20 mouse cellular contexts compared by ENCODE assay signal in the genomic region with DNA sequence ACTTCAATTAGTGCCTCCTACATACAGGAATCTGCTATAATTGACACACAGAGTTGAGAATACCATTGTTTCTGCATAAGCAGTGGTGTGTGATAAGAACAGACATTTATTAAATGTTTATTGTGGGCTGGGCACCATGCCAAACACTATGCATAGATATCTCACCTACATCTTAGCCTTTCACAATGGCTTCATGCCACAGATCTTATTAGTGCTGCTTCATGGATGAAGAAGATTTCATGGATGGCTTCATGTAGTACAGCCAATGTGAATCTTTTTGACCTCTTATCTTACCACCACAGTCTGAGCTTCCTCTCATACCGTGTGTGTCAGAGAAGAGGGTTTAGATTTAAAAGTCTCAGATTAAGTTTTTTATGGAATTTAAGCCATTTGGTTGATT.
DNase-seq lines count a peak whose midpoint lies in the region; ATAC-seq and TF ChIP-seq lines count a peak whose summit lies in the region.
"Had no signal": no experiment of that assay in that cellular context is flagged by ENCODE, and none has a peak within 500 bp of the region (broad histone marks: within the 10 kb centered on the region; RNA-seq: fewer than 3 reads in every experiment).

No protein-coding gene starts in this region.

- peak overlapping the region; percentile 52; the same call in 1 of the 2 replicates for H3K27ac ChIP-seq in layer of hippocampus, adult 2 months
- H3K27ac ChIP-seq: embryonic facial prominence, embryonic 12.5 days; forebrain, embryonic 15.5 days; heart, embryonic 10.5 days; heart, embryonic 15.5 days; hindbrain, embryonic 14.5 days had no signal

- H3K4me3 ChIP-seq in layer of hippocampus, adult 2 months, result no peak overlapping the region
- H3K4me3 ChIP-seq: embryonic facial prominence, embryonic 12.5 days; forebrain, embryonic 15.5 days; heart, embryonic 10.5 days; heart, embryonic 15.5 days had no signal

- DNase-seq in cerebellum, adult 9-10 months, result peak; percentile 32
- DNase-seq in cerebellum, adult 8-10 months, result no peak
- no peak for DNase-seq in layer of hippocampus, adult 2 months (ENCODE audit: low spot score in 2 of 2)
- DNase-seq in layer of hippocampus, postnatal 36 days, result no peak
- peak; percentile 48 for DNase-seq in retina, postnatal 1 day
- no peak for DNase-seq in retina, embryonic 14.5 days (ENCODE audit: low spot score)
- DNase-seq in kidney, adult 11 months, result no peak
- DNase-seq: adrenal gland, adult 2 months; adrenal gland, postnatal 25 days; cerebellum, adult 18-20 months; cerebellum, postnatal 14 days; embryo, embryonic 11 days; gastrocnemius, postnatal 36 days; heart, postnatal 14 days had no signal

- TF ChIP-seq CTCF in layer of hippocampus, adult 2 months (conservative IDR thresholded peaks at IDR 0.05), result no peak

- ATAC-seq in megakaryocyte progenitor cell, adult 5-6 weeks (replicated peaks; ENCODE audit: poor library complexity), result peak; percentile 58
- ATAC-seq: forebrain, embryonic 15.5 days had no signal

Comparison
In these comparisons a context has a peak if more than half of its experiments do, and no peak if none do; other contexts are left out.
1. DNase-seq: peak in cerebellum, adult 9-10 months (single experiment) and retina, postnatal 1 day (single experiment); none in cerebellum, adult 8-10 months (single experiment), layer of hippocampus, adult 2 months (0 of 2), layer of hippocampus, postnatal 36 days (0 of 2), retina, embryonic 14.5 days (single experiment) and kidney, adult 11 months (single experiment).